Mouse (Mus musculus) left cerebral cortex, postnatal 10 days (tissue): Measurements from ENCODE around the gene Ldb2. TPM values are rescaled to one million over a fixed set of nuclear protein-coding genes. Genes with fewer than 3 reads are reported as not detected.

Experiments
- DNase-seq, 2 experiments: peaks; one replicate each; pipeline ENCODE4 v3.0.0; 2021 to 2022; ENCODE audit warnings: low spot score in 2 of 2, mixed read lengths in 1 of 2; ENCODE audit errors: extremely low spot score in 1 of 2
- intact Hi-C: fragments of 180-260 bp; cut with DNase I; formaldehyde crosslinking; loops from one replicate; pipeline ENCODE4 v1.15.1; 2025
- total RNA-seq, 2 experiments: library from RNA; stranded (reverse); gene quantifications; 2 replicates each; pipeline ENCODE4 v1.2.3; 2021

Ldb2 gene
- total RNA-seq, 2 experiments from 2014 or later: 52.5 to 90.4 TPM

- intact Hi-C loops: no loop called here
- DNase-seq: no peak
Observed at GRCm38 (mm10) chr5:44667907-44668306, 131.6 kb downstream of the Ldb2 start.

GRCm38 (mm10) chr5:44667383-44667782 is 132.1 kb downstream of the Ldb2 start:
- intact Hi-C loops: no loop called here
- no peak for DNase-seq

DNA sequence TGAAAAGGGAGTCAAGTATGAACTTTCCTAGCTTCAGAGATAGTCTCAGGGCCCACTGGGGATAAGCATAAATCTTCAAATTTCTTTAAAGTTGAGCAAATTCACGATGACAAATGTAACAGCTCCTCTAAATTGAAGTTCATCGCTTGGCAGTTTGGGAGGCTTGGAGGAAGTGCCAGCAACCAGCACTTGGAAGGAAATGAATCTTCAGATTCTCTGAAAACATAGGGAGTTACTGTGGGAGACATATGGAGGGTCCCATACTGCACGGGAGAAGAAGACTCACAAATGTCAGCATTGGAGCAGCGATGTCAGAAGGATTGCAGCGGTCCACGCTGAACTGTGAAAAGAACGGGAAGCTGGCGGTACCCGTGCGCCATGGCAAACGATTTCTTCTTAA is 139.8 kb downstream of the Ldb2 start:
- intact Hi-C loops: no loop called here
- DNase-seq: peak in 1 of 2 experiments; percentile 39

DNA sequence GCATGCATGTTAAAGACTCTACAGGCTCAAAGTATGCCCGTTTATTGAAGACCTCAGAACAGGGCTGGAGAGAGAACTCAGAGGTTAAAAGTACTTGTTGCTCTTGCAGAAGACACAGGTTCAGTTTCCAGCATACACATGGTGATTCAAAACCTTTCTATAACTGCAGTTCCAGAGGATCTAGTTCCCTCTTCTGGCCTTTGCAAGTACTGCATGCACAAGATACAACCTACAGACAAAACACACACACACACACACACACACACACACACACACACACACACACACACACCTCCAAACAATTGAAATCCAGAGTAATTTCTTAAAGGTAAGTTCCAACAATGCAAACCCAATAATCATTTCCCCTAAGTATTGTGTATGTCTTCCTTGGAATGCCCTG is 142.8 kb downstream of the Ldb2 start:
- no peak for DNase-seq
- intact Hi-C loops: no loop called here

- no peak for DNase-seq
- intact Hi-C loops: no loop called here
Observed at GRCm38 (mm10) chr5:44654403-44654802, 145.1 kb downstream of the Ldb2 start.

GRCm38 (mm10) chr5:44646842-44647190 is 152.7 kb downstream of the Ldb2 start:
- no peak for DNase-seq
- intact Hi-C loops: no loop called here

GRCm38 (mm10) chr5:44645952-44646841 is 153.3 kb downstream of the Ldb2 start:
- no peak for DNase-seq
- intact Hi-C loops: no loop called here

DNA sequence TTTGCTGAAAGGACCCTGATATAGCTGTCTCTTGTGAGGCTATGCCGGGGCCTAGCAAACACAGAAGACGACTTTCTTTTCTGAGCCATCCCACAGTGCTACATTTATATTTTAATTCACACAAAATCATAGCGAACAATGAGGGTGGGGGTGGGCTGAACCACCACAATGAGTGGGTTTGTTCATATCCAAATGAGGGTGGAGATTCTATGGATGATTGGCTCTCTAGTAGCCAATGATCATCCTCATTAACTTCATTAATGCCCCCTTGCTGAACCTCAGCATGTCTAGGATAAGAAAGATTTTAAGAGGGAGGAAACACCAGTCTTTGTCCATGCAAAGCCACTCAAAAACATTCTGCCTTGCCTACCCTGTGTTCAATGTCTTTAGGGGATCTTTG is 156.4 kb downstream of the Ldb2 start:
- intact Hi-C loops: no loop called here
- no peak for DNase-seq

DNA sequence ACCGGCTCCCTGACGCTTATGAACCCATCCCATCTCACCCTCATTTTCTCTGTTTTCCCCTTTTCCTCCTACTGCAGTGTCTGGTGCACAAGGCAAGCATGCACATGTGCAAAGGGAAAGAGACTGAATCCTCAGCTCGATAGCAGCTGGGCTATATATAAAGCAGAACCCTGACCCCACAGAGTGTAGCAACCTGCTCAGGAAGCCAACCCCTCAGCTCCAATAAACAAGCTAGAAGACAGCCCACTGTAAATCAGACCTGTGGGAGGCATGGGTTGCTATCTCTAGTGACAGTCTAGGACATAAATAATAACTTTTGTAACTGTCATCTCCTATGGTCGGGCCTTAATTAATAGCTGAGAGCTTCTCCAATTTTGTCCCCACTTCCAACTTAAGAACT is 158.4 kb downstream of the Ldb2 start:
- intact Hi-C loops: no loop called here
- no peak for DNase-seq

DNA sequence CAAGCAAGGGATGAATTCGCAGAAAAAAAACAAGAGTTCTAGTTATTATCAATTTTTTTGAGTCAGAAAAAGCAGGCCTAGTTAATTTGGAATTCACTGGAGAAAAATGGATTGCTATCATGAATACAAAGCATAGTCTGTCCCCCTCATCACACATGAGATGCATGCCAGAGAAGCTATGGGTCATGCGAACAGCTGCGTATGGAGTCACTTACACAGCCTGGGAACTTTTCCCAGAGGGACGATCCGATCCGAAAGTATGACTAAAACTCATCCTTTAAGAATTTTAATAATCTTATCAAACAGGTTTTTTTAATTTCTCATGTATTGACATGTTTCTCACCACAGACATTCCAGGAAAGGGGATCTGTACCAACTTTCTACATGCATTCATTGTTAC is 163.9 kb downstream of the Ldb2 start:
- no peak for DNase-seq
- intact Hi-C loops: no loop called here

DNA sequence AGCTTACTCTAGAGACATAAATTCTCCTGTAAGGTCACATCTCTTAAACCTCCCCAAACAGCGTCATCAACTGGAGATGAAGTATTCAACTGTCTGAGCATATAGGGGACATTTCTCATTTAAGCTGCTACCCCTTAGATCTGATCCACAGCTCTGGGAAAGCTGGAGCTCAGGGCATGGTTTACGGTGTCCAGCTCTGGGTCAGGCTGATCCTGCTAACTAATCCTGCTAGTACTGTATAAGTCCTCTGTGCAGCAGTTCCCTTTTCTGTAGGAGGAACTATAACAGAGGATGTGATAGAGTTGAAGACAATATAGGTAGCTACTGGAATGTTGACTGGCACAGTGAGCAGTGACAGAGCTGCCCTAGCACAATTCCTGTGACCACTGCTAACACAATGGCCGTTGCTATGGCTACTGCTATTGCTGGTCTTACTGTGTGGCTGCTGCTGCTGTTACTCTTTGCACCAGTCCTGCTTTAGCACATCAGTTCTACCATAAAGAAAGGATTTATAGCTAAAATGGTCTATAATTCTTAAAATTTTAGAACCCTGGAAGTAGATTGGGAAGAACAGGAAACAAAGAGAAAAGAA is 170.3 kb downstream of the Ldb2 start:
- no peak for DNase-seq
- intact Hi-C loops: no loop called here

GRCm38 (mm10) chr5:44627487-44627886 is 172.0 kb downstream of the Ldb2 start:
- intact Hi-C loops: no loop called here
- DNase-seq: no peak

DNA sequence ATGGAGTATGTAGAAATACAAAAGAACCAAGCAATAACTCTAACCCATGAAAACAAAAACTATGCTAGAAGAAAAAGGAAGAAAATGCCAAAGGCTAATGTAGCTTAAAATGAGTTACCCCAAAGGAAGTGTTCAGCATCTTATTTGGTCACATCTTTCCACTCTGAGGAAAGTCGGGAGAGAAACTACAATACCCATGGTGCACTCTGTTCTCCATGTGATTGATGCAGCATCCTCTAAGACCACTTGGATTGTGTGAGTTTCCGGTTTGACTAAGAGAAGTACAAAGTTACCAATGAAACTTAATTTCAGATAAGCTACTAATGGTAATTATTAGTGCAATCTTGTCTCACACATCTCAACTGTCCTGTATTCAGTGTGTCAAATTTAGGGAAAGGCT is 172.6 kb downstream of the Ldb2 start:
- intact Hi-C loops: no loop called here
- no peak for DNase-seq

GRCm38 (mm10) chr5:44626114-44626513 is 173.4 kb downstream of the Ldb2 start:
- DNase-seq: peak in 1 of 2 experiments; percentile 78
- intact Hi-C loops: no loop called here

- intact Hi-C loops: no loop called here
- DNase-seq: no peak
Observed at GRCm38 (mm10) chr5:44615677-44616076, 183.8 kb downstream of the Ldb2 start.

DNA sequence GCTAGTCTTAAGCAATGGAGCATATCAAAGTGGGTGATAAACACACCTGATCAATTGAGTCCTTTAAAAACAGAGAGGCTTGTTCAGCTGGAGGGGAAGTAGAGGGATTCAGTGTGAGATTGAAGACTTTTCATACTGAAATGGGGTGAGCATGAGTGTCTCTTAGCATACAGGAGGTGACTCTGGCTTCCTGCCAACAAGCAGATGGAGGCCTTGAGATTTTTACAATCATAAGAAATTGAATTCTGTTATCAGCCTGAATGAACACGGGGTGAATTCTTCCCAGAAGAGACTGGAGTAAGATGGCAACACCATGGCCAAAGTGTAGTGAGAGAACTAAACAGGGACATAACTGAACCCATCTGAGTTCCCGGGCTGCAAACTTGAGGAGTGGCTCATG is 190.6 kb downstream of the Ldb2 start:
- intact Hi-C loops: no loop called here
- no peak for DNase-seq

GRCm38 (mm10) chr5:44601340-44601739 is 198.1 kb downstream of the Ldb2 start:
- no peak for DNase-seq
- intact Hi-C loops: no loop called here

GRCm38 (mm10) chr5:44593522-44594218 is 205.8 kb downstream of the Ldb2 start:
- intact Hi-C loops: no loop called here
- peak; percentile 14 to 40 for DNase-seq

- intact Hi-C loops: no loop called here
- no peak for DNase-seq
Observed at GRCm38 (mm10) chr5:44590750-44591149, 208.7 kb downstream of the Ldb2 start.

GRCm38 (mm10) chr5:44589318-44589717 is 210.2 kb downstream of the Ldb2 start:
- DNase-seq: no peak
- intact Hi-C loops: no loop called here
